Mouse (Mus musculus): ENCODE measurements around the gene Sh3kbp1.

The Sh3kbp1 gene

GRCm38 (mm10) chrX:159840225-159840624 lies 213.2 kb downstream of the Sh3kbp1 start:
- DNase-seq = no peak

GRCm38 (mm10) chrX:159850722-159851121 lies 223.7 kb downstream of the Sh3kbp1 start:
- no peak for DNase-seq

DNA sequence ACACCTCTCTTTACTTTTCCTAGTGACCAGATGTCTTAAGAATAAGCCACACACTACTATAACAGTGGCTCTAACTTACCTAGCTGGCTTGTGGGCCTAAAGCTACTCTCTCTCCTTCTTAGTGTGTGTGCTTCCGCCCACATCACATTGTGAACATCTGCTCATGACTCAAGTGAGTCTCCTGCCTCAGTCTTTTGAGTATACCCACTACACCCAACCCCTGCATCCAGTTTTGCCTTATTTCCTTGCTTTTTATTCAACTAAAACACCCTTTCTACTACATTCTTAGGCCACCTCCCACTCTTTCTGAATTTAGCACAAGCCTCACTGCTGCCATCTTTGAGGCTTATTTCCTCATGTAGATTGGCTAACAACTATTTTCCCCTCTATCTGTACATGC lies 229.8 kb downstream of the Sh3kbp1 start:
- no peak for DNase-seq

DNA sequence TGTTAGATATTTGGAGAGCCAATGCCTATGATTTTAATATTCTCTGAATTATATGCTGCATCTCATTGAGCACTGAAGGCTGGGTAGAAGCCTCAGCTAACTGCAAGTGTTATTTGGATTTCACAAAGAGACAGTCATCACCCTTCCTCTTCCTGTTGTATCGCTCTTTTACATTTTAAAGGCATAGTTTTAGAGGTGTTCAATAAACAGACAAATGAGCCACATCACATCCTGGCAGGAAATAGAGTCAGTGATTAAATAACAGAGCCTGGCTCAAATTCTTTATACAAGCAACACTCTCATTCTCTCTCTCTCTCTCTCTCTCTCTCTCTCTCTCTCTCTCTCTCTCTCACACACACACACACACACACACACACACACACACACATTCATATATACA lies 231.1 kb downstream of the Sh3kbp1 start:
- no peak for DNase-seq

GRCm38 (mm10) chrX:159860841-159861530 lies 233.9 kb downstream of the Sh3kbp1 start:
- no peak for DNase-seq

DNA sequence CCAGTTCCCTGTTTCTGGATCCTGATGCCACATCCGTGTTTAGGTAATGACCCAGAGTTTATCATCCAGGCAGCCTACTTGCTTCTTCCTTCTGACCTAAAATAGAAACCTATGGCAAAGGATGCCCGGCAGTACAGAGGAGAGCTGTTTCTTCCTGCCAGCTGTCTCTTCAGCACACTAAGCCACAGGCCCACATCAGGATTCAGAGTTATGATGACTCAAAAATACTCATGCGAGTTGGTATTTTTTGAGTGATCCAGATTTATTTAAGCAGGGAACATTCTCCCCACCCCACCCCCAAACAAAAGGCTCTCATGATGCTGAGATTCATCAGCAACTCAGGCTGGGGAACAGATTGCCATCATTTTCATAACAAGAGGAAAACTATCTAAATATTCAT lies 240.6 kb downstream of the Sh3kbp1 start:
- no peak for DNase-seq

DNA sequence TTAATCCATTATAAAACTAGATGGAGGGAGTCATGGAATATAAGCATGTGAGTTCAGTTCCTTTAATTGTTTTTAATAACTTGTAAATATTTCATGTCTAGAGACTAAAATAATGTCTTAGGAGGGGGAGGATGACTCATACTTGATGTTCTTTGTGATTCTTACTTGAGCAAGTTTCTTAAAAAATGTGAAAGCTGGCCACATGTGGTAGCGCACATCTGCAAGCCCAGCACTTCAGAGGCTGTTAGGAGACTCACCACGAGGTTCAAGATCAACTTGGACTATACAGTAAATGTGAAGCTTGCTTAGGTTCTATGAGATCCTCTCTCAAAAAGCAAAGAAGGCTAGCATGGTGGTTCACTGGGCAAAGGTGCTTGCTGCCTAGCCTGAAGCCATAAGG lies 245.4 kb downstream of the Sh3kbp1 start:
- DNase-seq = no peak

GRCm38 (mm10) chrX:159877770-159878169 lies 250.7 kb downstream of the Sh3kbp1 start:
- no peak for DNase-seq

- DNase-seq = no peak
These were observed 252.4 kb downstream of the Sh3kbp1 start for GRCm38 (mm10) chrX:159879455-159879854.

DNA sequence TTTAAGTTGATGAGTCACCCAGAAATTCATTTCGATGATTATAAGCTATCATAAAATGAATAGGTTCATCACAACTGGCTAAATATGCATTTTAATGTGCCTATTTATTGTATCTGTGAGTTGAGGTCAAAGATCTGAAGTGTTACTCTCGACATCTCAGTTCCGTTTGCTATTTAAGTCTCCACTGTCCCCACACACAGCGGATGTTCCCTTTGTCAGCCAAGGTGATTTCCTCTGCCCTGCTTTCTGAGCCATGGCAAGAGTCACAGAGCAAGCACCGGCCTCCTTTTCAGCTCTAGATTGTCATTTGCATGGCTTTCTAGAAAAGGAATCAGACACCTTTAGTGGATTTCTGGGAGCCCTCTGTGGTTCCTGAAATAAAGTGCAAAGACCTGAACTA lies 254.5 kb downstream of the Sh3kbp1 start:
- no peak for DNase-seq

DNA sequence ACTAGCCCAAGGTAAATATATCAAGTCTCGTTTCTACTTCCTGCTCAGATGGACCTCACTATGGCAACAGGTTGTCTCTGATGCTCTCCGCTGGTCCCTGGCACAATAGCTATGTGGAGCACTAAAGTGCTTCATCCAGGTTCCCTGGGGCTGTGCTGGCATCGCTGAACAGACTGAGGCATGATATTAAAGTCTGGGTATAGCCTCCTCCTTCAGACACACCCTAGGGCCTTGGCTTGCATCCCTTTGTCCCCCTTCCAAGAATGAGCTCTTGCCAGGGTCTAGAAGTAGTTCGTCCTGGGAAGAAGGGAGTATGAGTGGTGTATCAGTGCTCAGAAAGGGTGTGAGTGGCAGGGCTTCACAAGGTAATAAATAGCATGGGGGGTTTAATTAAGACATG lies 269.5 kb downstream of the Sh3kbp1 start:
- peak; percentile 2 for DNase-seq

DNA sequence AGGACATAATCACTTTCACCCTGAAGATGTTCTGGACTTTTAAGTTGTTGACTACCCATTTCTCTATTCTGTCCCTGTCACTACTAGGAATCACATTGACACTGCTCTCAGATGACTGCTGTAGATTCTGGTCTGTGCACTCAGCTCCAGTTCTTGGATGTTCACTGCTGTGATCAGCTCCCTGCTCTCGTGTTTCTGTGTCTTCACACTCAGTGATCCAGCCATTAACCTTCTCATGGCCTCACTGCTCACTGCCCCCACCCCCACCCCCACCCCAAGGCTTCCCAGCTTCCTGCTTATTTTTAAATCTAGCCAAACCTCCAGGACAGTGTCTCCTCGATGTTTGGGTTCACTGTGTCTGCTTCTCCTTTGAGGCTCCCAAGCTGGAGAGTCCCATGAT lies 271.0 kb downstream of the Sh3kbp1 start:
- DNase-seq = no peak

- no peak for DNase-seq
These were observed 272.0 kb downstream of the Sh3kbp1 start for GRCm38 (mm10) chrX:159899121-159899520.

DNA sequence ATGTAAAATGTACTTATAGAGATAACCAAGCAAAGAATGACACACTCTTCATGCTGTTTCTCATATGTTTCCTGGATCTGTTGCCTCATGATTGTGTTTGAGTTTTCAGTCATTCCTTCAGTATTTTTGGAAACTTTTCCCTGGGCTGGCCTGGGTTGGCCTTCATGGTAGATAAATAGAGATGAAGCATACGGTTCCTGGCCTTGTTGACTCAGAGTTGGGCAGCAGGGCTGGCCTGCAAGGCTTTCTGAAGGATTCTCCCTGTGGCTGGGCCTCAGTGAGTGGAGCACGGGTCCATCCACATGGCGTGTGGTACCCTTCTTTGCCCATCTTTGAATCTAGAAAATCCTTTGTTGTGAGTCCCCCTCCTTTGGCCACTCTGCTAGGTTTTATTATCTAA lies 276.3 kb downstream of the Sh3kbp1 start:
- no peak for DNase-seq

- DNase-seq = no peak
These were observed 280.6 kb downstream of the Sh3kbp1 start for GRCm38 (mm10) chrX:159907703-159908102.

DNA sequence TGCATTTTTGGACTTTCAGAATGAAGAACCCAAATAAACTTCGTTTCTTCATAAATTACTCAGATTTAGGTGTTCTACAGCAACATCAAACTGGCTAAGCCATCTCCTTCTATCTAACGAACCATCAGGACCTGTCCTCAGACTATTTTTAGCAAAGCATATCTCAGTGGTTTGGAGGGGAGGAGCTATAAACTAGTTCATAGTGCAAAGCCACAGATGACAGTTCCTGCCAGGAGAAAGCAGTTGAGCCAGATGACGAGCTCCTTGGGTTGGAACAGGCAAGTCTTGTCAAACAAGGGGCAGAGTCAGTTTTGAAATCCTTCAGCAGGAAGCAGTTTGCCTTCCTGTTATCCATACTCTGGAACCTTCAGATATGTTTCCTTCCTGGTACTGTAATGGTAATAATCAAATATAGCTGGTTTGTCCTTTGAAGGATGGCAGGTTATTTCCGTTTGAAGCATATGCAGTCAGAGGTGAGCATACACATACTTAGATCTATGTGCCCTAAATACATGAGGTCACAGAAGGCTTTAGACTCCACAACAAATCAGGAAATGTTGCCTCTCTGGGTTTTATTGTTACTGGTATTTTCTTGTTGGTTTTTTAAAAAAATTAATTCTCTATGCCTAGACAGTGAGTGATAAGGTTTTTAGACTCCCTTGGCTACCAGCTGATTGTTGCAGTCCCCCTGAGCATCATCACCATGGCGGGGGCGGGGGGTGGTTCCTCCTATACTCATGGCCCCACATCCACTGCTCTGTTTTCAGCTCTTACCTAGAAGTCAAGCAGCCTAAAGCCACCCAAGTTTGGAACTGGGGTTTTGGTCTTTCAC lies 282.6 kb downstream of the Sh3kbp1 start:
- no peak for DNase-seq

DNA sequence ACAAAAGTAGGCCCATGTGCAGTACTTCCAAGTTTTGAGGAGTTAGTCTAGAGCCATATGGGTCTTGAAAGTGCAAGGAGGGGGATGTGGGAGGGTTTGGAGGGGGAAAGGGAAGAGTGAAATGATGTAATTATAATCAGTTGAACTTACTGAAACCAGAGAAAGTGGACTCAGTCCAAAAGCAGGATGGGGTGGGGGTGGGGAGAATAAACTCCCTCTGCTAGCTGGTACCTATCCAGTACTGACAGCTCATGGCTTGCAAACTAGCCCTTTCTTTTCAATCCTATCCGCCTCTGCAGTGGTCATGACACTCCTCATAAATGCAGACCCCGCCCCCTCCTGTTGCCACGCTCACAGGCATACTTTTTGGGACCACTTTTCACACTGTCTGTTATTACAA lies 283.5 kb downstream of the Sh3kbp1 start:
- DNase-seq = no peak

DNA sequence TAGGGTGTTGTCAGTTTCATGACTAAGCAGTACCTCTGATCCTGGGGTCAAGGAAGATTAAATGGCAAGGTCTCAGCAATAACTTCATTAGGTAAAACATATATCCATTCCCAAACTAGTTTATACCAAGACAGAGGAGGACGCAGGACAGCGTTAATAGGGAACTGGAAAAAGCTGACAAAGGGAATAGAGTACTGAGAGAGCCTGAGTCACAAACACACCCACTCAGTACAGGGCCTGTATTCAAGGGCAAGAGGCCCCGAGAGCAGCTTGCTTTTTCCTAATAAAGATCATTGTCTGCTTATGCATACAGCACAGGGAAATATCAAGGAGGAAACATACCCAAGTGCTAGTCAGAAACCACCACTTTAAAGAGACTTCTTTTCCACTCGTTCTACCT lies 284.5 kb downstream of the Sh3kbp1 start:
- DNase-seq = no peak

DNA sequence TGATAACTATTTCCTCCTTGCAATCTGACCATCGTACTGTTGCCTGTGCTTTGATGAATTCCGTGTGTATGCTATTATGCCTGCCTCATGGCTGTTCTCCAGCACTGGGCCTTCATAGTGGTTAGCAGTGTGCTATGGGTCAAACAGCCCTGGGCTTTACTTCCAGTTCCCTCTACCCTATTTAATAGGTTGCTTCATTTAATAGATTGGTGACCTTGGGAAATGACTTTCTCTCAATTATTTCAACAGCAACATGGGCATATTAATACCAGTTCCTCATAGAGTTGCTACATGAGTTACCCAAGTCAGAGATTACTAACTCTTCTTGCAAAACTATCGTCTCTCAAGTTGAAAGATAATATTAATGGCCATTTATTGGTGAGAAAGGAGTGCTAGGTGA lies 285.0 kb downstream of the Sh3kbp1 start:
- DNase-seq = no peak

- DNase-seq = no peak
These were observed 286.4 kb downstream of the Sh3kbp1 start for GRCm38 (mm10) chrX:159913489-159913888.

DNA sequence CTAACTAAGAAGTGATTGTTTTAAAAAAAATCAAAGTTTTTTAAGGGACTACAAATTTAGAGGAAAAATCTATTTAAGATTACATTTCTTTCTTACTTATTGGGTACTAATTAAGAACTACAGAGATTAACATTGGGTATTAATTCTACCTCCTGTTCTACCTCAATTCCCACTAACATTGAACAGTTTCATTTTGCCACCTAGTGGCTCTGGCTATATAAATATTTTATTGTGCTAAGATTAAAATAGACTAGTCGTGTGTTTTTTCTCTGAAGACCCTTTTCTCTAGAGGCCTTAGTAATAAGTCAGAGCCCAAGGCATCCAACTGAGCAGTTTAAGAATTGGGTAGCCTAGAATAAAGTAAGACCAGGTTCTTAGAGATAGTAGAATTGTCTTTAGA lies 288.1 kb downstream of the Sh3kbp1 start:
- DNase-seq = no peak

DNA sequence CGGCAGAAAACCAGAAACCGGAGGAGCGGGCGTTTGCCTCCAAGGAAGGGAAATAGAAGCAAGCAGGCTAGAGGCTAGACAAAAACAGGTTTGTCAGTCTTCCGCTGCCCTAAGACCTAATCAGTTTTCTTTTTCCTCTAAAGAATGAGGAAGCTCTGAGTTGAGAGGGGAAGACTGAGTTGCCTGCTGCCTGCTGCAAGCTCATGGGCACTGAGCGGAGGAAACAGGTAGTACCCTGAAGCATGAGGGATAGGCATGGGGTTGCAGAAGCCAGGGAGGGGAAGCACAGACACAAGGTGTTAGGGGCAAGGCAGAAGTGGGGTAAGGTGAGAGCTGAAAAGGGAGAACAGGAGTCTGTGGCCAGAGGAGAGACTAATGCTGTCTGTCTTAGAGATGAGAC lies 297.7 kb downstream of the Sh3kbp1 start:
- no peak for DNase-seq

DNA sequence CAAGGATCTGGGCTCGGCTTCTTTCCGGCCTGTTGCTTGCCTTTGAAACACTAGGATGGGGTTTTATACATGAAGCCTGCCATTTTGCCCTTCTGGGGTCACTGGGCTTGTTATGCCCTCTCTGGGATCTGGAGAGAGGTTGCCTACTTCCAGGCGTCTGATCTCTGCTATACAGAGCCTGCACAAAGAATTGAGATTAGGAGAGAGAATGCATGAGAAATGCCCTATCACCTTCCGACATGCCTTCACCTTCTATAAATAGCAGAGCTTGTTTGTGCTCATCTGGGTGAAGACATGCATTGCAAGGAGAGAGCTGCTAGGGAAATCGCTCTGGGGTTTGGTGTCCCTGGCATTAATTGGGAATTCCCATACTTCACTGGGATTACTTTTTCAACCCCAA lies 301.1 kb downstream of the Sh3kbp1 start:
- no peak for DNase-seq

- DNase-seq = no peak
These were observed 301.8 kb downstream of the Sh3kbp1 start for GRCm38 (mm10) chrX:159928834-159929233.

DNA sequence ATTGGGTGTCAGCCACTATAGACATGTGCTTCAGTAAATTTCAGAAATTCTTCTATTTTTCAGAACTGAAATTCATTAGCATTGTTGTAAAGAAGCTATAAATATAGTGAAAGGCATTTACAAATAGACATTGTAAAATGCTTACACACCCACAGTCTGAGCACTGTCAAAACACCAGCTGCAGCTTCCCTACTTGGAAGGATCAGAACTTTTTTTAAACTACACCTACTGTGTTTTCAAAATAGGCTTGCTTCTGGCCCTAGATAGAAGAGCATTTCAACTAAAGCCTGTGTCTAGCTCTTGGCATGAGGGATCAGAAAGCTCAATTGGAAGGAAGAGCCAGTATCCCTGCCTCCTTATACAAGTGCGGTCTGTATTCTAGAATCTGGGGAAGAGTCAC lies 305.0 kb downstream of the Sh3kbp1 start:
- no peak for DNase-seq

All from cerebellum, adult 9-11 months (tissue).